Mouse (Mus musculus): ENCODE data around the gene Sypl2.

Sypl2 gene

GRCm38 (mm10) chr3:108226558-108227350 lies at the start of gene Sypl2:
Gene Sypl2 (minus strand): TSS chr3:108226648.
- DNase-seq (ENCODE audit: low read depth, low spot score) = peak; percentile 72

GRCm38 (mm10) chr3:108259319-108259718 lies 32.9 kb upstream of the Sypl2 start:
- peak; percentile 17 for DNase-seq (ENCODE audit: low read depth, low spot score)

DNA sequence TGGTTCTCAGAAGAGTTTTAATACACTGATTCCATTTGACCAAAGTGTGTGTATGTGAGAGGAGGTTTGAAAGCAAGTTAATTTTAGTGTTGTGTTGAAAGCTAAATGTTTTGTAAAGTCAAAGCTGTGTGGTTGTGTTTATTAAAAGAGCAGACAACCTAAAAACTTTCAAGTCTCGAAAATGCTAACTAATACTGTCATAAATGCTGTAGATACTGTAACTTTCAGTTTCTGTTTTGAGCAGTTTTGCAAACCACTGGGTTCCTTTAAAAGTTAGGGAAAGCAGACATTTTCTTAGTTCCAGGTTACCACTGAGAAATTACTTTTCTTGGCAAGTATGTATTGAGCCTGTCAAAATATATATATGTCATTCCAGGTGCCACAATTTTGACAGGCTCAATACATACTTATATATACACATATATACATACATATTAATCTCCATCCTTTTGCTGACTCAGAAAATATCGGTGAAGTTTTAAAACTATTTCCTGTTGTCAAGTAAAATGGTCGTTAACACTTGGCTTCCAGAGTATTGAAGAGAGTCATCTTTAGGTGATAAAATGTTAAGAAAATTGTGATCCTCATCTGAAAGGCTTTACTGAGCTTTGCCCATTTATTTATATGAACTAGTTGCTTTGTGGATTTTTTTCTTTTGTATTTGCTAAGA lies 31.5 kb upstream of the Sypl2 start:
- DNase-seq (ENCODE audit: low read depth, low spot score) = no peak

DNA sequence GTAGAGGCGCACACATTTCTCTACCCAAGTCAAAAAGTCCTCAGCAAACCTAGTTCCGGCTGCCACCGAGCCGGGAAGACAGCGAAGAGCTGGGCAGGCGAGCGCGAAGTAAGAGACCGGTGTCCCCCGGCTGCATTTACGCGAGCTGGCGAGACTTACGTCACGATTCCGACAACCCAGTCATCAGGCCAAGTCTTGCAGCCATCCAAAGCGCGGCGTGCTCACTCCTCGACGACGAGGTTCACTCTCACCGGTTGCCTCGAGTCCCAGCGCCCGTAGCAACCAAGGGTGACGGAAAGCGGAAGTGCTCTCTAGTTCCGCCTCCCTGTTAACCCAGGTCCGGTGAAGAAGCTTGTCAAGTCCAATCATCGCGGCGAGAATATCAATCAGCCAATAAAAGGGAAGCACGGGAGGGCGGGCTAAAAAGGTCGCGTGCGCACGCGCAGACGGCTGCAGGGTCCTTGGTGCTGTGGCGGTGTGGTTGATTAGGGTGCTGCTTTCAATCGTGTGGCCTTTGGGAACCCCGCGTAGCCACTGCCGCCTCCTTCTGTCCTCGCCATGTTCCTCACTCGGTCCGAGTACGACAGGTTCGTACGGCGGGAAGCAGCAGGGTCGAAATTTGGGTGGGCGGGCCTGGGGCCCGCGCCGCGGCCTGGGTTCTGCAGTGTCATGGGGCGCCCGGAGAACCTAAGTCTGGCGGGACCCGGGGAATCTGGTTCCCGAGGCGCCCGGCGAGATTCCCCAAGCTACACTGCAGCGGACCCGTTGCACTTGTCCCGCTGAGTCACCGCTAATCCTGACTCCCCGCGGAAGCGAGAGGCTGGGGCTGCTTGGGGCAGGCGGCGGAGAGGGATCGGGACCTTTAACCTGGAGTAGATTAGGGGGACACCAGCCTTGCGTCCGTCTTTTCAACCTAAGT lies 30.5 kb upstream of the Sypl2 start, which contains the start of gene Psma5:
Gene Psma5 (plus strand): TSS at position 208 of the 919 bp plus-strand sequence.
- peak; percentile 99 for DNase-seq (ENCODE audit: low read depth, low spot score)

- no peak for DNase-seq (ENCODE audit: low read depth, low spot score)
Measured at GRCm38 (mm10) chr3:108246857-108247256, 20.4 kb upstream of the Sypl2 start.

- no peak for DNase-seq (ENCODE audit: low read depth, low spot score)
Measured at GRCm38 (mm10) chr3:108241243-108241839, 14.9 kb upstream of the Sypl2 start.

DNA sequence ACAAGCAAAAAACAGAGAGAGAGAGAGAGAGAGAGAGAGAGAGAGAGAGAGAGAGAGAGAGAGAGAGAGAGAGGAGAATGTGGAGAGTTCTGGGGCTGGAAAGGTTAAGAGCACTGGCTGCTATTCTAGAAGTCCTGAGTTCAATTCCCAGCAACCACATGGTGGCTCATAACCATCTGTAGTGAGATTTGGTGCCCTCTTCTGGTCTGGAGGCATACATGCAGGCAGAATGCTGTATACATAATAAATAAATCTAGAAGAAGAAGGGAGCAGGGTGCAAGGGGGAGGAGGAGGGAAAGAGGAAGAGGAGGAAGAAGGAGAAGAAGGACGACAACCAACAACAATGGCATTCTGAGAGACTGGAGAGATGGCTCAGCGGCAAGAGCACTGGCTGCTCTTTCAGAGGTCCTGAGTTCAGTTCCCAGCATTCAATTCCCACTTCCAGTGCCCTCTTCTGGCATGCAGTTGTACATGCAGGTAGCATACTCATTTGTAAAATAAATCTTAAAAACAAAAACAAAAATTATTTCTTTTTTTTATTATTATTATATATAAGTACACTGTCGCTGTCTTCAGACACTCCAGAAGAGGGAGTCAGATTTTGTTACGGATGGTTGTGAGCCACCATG lies 11.1 kb upstream of the Sypl2 start:
- DNase-seq (ENCODE audit: low read depth, low spot score) = peak; percentile 49

GRCm38 (mm10) chr3:108231646-108232045 lies 5.2 kb upstream of the Sypl2 start:
- DNase-seq (ENCODE audit: low read depth, low spot score) = no peak

DNA sequence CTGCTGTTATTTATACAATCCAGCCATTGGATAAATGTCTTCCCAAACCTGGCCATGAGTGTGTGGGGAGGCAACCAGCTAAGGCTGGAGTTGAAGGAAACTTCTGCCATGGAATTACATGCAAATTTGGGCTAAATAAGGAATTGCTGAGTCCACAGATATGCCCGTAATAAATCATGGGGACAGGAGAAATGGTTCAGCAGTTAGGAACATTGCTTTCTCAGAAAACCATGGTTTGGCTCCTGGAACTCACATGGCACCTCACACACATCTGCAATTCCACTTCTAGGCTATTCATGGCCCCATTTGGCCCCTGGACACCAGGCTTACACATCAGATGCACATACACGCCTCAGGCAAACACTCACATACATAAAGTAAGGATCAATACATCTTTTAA lies 1.1 kb upstream of the Sypl2 start:
- no peak for DNase-seq (ENCODE audit: low read depth, low spot score)

DNA sequence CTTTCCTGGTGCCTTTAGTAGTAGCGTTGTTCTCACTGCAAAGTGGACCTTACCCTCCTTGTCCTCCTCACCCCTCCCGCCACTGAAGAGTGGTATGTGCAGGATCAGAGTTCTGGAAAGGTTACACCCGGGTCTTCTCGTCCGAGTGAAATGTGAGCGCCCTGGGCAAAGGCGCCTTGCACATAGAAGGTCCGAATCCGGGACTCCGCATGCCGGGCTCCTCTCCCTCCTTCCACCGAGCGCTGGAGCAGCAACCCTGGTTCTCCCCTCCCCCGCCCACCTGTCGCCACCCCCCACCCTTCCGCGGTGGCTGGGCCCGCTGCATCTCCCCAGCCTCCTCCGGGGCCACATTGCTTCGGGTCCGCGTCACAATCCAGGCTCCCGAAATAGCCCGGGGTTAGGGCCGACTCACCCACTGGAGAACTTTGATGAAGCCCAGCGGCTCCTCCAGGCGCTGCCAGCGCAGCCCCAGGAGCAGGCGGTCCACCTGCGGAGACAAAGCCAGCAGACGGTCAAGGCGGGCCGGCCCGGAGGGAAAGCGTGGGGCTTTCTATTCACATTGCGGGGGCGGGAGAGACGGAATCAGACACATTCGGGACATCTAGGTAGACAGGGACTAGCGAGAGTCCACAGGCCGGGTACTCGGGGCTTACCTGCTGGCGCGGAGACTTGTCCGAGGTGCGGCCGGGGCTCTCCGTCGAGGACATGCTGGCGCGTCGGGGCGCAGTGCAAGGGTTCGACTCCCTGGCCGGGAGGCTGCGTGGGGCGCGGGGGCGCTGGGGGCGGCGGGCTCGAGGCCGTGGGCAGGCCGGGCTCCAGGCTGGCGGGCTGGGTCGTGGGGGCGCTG lies 514 bp downstream of the Sypl2 start:
- DNase-seq (ENCODE audit: low read depth, low spot score) = no peak

- no peak for DNase-seq (ENCODE audit: low read depth, low spot score)
Measured at GRCm38 (mm10) chr3:108220661-108221060, 5.8 kb downstream of the Sypl2 start.

- peak; percentile 59 for DNase-seq (ENCODE audit: low read depth, low spot score)
Measured at GRCm38 (mm10) chr3:108214734-108215133, 11.7 kb downstream of the Sypl2 start.

DNA sequence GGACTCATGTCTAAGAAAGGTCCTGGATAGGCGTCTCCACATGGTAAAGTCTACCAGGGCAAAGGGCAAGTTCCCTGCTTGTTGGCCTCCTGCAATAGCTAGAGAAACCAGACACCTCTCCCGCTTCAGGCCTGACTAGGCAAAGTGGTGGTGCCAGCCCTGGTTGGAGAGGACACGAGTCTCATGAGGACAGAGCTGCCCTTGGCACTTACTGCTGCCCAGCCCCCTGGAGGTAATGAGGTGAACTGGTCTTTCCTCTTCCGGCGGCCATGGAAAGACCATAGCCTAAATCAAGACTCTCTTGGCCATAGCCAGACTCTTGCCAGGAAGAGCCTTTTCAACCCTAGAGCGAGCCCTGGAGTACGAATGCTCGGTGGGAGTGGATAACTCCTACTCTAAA lies 14.0 kb downstream of the Sypl2 start:
- no peak for DNase-seq (ENCODE audit: low read depth, low spot score)

DNA sequence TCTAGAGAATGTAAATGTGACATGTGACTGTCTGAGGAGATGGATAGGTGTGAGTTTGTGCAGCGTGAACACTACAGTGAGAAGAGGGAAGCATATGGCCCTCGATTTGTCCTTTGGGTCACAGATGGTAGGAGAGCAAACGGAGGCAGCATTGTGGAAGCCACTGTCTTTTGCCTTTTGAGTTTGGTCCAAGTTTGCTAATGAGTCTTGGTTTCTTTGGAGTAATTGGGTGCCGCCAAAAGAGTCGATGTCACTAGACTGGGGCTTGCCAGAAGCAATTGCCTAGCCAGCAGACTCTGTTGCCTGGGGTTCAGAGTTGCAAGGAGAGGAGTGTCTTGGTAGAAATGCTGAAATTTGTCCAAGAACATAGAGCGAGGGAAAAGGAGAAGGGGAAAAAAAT lies 14.6 kb downstream of the Sypl2 start:
- DNase-seq (ENCODE audit: low read depth, low spot score) = no peak

- DNase-seq (ENCODE audit: low read depth, low spot score) = peak; percentile 90
Measured at GRCm38 (mm10) chr3:108210771-108211139, 15.7 kb downstream of the Sypl2 start, which contains the start of gene Atxn7l2. Gene Atxn7l2 (minus strand): TSS chr3:108210934.

GRCm38 (mm10) chr3:108209946-108210770 lies 16.3 kb downstream of the Sypl2 start:
- DNase-seq (ENCODE audit: low read depth, low spot score) = peak; percentile 98

GRCm38 (mm10) chr3:108209536-108209935 lies 16.9 kb downstream of the Sypl2 start:
- DNase-seq (ENCODE audit: low read depth, low spot score) = no peak

DNA sequence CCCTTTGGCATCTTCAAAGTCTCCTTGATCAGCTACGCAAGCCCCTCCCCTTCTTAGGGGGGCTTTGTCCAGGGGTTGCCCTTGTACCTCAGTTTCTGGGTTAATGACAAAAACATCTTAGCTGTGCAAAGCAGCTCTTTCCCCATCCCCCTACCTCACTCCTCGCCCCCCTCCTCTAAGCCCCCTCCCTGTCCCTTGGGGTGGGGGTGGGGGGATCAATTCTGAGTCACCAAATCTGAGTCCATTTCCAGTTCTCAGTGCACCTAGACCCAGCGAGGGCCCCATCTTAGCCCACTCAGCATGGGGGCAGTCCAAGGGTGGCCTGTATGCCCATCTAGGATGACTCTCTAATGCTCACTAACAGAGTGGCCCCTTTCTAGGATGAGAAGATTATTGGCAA lies 17.4 kb downstream of the Sypl2 start:
- no peak for DNase-seq (ENCODE audit: low read depth, low spot score)

DNA sequence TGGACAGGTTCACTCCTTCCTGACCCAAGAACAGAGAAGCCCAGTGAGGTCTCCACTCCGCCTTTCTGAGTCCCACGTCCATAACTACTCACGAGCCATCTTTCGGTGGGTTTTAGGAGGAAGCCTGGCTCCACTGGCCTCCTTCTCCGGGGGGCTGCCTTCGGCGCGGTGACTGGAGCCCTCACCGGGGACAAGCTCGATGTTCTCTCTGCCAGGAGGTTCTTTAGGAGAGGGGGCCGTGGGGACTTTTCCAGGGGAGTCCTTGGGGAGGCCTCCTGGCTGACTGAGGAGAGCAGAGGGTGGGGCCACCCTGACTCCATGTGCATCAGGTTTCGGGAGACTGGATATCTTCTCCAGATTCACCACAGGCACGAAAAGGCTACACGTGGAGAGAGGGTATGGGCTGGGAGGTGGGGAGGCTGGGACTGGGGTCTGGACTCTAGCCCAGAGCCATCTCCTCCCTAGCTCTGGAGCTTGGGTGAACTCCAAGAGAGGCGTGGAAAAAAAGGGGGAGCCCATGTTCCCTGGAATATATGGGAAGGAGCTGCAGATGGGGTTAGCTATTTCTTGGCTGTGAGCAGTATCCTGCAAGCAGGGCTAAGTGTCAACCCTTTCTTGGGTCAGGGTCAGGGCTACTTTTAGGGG lies 19.6 kb downstream of the Sypl2 start:
- no peak for DNase-seq (ENCODE audit: low read depth, low spot score)

All from ES-CJ7 (cell line).